Mouse (Mus musculus) heart, adult 11 months (tissue): ENCODE results near the gene Pqlc2.

Source experiments
- DNase-seq: peaks from one replicate; pipeline ENCODE4 v3.0.0; 2022

The Pqlc2 gene

DNA sequence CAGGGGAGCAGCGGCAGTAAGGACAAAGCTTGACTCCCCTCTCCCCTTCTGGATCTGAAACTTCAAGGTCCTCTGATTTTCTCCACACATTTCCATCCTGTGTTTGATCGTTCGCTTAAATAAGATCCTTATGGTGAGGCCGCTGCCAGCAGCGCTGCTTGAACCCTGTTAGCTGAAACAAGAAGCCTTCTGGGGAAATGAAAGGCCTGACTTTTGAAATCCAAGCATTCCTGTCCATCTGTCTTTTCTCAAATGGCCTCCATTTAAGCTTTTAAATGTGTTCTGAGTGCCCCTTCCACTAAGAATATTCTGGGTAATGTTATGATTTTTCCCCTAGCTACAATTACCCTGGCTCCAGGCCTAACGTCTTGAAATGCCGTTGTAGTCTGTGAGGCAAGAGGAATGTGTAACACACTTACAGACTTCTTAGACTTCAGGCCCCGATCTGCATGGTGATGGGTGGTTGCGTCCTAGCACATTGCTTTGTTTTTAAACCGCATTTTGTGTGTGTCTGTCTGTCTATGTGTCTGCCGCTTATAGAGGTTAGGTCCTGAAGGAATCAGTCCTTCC, 51.1 kb downstream of the Pqlc2 start:
- no peak for DNase-seq

DNA sequence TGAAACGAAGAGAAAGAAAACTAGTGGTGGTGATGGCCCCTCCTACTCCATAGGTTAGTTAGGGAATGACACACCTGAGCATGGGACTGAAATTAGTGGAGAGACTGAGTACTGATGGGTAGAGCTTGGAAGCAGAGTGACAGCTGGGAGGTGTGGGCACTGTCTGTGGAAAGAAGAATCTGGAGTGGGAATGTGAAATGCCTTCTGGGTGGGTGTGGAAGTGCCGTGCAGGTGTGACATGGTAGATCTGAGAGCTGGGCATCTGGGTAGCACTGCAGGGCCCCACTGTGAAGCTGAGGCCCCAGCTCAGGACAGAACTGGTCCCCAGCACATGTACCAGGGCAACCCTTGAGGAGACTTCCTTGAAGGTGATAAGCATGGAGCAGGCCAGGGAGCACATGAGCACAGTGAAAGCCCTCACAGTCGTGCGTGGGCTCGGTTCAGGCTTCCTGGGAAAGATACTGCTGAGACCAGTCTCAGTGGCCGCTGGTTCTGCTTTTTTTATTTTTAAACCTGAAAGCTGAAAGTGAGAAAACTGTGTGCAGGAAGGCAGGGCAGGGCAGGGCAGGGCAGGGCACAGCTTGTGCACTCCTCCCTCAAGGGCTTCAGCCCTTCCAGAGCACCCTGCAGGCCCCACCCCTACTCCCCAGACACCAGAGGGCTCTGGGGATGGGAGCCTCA, 51.7 kb downstream of the Pqlc2 start:
- no peak for DNase-seq

DNA sequence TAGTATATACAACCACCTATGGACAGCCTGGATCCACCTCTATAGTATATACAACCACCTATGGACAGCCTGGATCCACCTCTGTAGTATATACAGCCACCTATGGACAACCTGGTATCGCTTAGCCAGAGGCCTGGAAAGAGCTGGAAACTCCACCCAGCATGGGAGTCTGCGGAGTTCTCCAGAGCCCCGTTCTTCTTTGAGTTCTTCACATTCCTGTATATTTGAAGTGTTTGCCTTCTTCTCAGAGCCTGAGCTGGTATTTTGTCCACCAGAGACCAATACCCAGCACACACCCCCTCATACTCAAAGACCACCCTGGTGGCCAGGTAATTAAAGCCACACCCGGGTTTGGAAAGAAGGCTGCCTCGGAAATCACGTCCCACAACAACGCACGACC, 53.8 kb downstream of the Pqlc2 start:
- DNase-seq, result no peak

DNA sequence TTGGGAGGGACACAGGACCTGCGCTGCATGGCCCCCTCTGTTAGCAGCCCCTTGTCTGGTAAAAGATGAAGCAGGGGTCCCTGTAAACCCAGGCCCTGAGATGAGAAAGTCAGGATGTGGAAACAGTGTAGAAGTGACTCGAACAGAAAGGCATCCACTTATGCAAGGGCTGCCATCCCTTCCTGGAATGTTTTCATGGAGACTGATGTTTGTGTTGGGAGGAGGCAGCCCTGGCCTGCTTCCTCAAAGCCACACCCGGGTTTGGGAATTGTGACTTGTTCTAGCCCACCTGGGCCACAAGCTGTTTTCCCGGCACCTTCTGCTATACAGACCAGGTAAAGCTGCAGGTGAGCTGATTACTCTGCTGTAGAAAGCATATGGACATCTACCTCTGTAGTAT, 54.4 kb downstream of the Pqlc2 start:
- no peak for DNase-seq

DNA sequence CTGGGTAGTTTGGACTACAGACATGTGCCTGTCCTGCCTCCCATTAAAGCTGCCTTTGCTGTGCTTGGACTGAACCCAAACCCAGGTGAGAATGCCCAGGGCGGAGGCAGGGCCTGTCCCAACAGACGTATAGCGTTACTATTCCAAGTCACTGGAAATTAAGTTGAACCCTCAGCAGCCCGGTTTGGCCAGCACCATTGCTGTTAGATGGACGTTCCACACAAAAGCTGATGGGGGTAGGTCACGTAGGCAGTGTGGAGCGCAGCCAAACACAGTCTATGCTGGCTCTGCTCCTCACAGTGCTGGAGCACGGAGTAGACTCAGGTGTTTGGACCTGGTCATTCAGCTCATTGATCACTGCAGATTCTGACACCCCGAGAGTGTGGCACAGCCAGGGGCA, 57.3 kb downstream of the Pqlc2 start:
- DNase-seq, result peak; percentile 95

DNA sequence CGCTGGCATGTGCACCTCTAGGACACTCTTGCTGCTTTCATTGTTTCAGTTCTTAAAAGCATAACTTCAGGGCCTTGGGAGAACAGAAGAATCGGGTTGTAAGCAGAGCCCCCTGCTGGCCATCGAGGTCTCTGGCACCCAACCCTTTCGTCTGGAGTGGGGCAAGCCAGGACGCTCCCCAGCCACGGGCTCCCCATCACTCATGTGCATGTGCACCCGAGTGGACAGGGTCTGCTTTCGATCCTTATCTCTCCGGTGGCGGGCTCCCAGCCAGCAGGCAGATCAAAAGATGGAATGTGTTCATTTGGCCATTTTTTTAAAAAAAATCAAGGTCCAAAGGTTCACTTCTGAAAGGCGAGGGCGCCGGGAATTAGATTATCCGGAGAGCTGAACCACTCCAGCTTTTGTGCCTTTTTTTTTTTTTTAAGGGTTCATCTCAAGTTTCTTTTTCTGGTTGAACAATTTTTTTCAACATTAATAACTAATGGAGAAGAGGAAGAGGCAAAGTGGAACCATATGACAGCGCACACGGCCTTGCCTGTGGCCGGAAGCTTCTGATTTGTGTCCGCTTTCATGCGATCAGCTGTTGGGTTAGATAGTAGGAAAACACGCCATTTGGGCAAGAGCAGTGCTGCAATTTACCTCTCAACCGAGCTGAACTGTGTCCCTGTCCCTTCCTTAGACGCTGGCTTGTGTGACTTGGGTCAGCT, 58.3 kb downstream of the Pqlc2 start:
- peak; percentile 98 for DNase-seq

DNA sequence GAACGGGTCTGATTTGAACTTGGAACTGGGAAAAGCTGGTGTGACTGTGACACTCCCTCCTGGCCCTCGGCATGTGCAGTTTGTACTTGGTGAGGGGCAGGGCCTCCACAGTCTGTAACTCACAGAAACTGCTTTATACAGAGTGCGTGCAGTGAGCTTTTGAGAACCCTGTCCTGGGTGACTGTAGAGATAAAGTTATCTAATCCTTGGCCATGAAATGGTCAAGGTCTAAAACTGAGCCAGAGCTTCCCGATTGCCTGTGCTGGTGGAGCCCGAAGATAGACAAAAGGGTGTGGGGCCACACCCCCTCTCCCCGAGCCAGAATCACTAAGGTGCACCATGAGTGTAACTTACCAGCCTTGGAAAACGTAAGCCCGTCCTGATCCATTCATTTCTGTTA, 59.6 kb downstream of the Pqlc2 start:
- no peak for DNase-seq

DNA sequence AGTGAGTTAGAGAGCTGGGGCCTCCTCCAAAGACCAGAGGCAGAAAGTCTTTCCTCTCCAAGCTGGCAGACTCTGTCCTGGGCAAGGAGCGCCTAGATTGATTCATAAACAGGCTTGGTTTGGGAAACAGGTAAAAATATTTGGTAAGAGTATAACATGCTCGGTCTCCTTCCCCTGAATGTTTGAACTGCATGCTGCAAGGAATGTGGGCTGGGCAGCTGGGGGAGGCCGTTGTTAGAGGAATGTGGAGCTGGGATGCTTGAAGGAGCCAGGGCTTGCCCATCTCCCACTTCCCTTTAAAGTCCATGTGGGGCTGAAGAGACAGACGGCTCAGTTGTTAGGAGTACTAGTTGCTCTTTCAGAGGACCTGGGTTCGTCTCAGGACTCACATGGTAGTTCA, 60.5 kb downstream of the Pqlc2 start:
- no peak for DNase-seq

DNA sequence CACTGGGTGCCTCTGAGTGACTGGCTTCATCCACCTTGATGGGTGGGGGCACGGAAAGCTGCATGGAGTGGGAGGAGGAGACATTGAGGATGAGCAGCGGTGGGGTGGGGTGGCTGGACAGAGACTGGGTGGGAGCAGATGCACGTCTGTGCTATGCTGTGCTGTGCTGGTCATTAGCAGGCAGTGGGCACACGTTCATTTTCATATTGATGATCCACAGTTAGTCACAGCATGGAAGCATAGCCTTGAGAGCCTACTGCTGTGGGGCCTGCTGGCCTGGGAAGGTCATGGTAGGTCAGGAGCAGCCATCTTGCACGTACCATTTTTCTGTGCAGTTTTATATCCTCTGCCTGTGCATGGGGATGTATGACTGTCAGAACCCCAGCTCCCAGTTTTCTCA, 61.8 kb downstream of the Pqlc2 start:
- no peak for DNase-seq

DNA sequence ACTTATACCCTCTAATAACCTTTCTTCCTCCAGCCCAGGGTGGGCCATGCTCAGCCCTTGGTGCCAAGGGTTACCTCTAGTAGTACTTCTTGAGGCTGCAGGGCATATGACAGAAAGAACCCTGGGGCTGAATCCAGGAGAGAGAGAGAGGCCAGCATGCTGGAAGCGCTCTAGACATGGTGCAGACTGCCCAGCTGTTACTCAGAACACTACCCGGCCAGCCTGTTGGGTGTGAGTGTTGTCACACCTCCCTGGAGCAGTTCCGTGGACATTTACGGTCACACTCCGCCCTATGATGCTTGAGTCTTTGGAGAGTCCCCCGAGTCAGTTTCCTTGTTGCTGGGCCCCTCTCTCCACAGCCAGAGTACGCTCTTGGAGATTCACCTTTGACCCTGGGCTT, 62.5 kb downstream of the Pqlc2 start:
- no peak for DNase-seq

DNA sequence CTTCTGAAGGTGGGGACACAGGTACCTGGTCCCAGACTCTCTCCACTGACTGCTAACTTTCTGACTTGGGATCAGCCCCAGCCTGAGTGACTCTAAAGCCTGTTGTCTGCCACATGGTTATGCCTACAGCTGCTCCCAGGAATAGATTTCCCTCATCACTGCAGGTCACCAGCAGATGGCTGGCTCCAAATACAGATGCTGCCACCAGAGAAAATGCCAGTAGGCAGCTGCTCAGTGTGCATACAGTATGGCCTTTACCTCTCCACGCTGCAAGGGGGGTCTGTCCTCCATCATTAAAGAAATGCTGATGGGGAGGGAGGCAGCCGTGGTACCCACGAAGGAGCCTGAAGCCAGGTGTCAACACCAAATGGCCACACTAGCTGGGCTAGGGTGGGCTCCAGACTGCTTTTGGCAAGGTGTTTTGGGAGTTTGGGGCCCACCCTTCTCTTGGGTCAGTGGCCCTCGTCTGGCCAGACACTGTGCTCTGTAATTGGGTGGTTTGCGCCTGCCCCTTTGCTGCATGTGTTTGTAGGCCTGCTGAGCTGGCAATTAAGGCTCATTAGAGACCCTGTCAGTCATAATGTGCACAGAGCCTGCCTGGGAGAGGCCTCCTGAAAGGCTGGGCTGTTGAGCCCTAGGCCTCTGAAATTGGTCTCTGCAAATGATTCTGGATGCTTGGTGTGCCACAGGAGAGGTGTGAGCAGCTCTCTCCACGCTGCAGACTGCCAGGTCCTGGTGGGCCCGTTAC, 64.2 kb downstream of the Pqlc2 start:
- DNase-seq, result no peak

DNA sequence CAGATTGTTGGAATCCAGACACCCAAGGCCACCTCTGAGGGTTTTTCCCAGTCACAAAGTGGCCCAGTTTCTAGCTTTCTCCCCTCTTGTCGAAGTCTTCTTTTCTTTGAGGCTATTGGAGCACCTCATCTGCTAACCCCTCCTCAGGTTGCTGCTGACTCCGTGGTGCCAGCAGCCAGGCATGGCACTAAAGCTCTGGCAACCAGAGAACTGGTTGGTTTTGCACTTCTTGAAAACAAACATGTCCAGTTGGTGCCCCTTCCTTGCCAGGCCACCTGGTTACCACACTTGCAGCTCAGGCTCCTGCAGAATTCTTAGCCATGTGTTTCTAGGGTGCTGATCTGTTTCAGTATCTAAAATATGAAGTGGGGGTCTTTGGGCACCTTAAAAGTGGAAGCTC, 65.0 kb downstream of the Pqlc2 start:
- no peak for DNase-seq

DNA sequence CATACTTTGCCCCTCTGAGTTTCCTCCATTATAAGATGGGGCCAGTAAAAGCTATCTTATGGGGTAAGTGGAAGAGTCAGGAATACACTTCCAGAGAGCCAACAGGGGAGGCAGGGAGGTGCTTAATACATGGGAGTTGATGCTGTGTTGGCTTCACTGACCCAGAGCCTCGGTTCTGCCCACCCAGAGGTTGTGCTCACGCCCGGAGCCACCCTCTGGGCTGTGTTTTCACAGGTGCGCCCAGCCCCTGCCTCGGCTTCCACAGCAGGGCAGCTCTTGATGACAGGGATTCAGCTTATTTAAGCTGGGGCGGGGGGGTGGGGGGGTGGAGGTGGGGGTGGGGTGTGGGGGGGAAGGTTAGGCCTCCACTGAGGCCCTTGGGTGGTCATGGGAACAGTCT, 65.7 kb downstream of the Pqlc2 start:
- DNase-seq, result no peak

DNA sequence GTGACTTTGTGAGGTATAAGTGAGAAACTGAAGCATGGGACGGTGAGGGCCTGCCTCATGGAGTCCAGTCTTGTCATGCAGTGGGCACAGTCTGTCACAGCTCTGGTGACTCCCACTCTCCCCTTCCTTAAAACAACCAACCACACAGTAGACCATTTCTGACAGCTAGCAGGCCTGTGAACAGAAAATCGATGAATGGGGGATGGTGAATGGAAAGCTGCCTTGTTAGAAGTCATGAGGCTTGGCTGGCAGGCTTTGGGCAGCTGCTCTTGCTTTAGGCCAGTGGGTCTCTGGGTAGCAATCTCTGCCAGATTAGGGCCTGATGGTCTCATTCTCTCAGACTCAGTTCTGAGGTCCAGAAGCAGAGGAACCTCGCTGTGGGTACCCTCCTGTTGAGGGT, 66.3 kb downstream of the Pqlc2 start:
- no peak for DNase-seq
